Mouse (Mus musculus): Measurements from ENCODE around the gene Mapk14. TPM values are rescaled to one million over a fixed set of nuclear protein-coding genes. Genes with fewer than 3 reads are reported as not detected.

Mapk14 gene
- total RNA-seq (2012; rRNA removed) (27.1 and 27.6 TPM in 2 replicates), total RNA-seq (2014; rRNA removed) (21.0 and 22.6 TPM in 2 replicates), polyA plus RNA-seq (2012; ENCODE audit: insufficient read length, low read depth) (59.8 and 69.5 TPM in 2 replicates)

DNA sequence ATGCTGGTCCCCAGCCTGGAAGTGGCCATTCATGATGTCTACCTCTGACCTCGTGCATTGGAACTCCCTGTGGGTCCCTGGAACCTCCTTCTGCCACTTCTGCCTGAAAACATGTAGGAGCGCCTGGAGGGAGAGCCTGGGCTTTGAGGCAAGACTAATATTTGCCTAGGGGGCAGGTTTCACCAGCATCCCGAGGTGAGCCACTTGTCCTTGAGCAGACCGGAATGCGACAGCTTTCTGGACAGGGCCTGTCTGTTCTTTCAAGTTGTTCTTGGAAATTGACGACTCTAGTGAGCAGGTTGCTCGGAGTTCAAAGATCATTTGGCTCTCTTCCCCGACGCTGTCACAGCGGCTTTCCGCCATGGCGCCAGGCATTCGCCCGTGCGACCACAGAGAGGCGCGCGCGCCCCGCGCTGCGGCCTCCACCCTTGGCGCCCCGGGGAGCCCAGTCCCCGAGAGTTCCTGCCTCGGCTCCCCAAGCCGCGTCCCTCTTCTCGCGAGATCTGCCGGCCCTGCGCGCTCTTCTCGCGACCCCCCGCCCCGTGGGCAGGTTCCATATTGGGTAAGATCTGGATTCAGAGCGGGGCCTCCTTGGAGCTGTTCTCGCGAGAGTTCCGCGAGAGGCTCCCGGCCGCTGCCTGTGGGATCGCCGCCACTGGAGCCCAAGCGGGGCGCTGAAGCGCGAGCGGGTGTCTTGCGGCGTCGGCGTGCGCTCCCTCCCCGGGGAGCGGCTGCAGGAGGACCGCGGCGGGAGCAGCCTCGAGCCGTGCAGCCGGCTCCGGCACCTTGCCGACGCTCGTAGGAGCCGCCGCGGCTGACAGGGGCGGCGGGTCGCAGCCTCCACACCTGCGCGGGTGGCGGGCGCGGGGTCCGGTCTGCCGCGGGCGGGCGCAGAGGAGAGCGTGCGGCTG lies at the start of gene Mapk14:
Mapk14 (plus strand) TSS at position 554 of the 911 bp plus-strand sequence.
- H3K4me1 ChIP-seq (ENCODE audit: control insufficient read depth in 1 of 2, insufficient read depth in 2 of 2) = peaks cover 0 to 30% of the 10 kb centered on the region in 2 experiments; a peak in 2 of 4 replicates
- peak within 1 kb of the TSS; percentile 90 for H3K9ac ChIP-seq (ENCODE audit: insufficient read depth, low read depth)
- DNase-seq (ENCODE audit: extremely low read depth) = peak; percentile 99
- H3K27me3 ChIP-seq (replicated peaks) = no peaks in the 10 kb centered on the region
- dilution Hi-C loops (cut with MboI; ENCODE audit: extremely low pct_ligation_motif_present, extremely low pct_unique_long_range_greater_than_20kb, low sequenced_read_pairs) = no loop called here
- H3K79me2 ChIP-seq (replicated peaks; ENCODE audit: control insufficient read depth, extremely low read depth, insufficient read depth, poor library complexity, severe bottlenecking) = peaks cover 23% of the 10 kb centered on the region; the same call in 1 of the 2 replicates
- H3K4me3 ChIP-seq (replicated peaks in 1 of 3; ENCODE audit: low read depth in 2 of 3, low read length in 2 of 3, poor library complexity in 1 of 3) = peak within 1 kb of the TSS; percentile 86 to 100 (median 99)
- in situ Hi-C loops (cut with MboI; ENCODE audit: low pct_ligation_motif_present, low pct_unique_long_range_greater_than_20kb, low sequenced_read_pairs) = loop anchor here (10.0 kb wide), 1 partner anchor 204 kb away; no protein-coding TSS in a partner anchor
- peaks cover 0 to 20% of the 10 kb centered on the region in 2 experiments for H3K36me3 ChIP-seq (replicated peaks in 1 of 2; ENCODE audit: control insufficient read depth in 1 of 2, insufficient read depth in 1 of 2, low read length in 1 of 2)
- H3K4me2 ChIP-seq (ENCODE audit: insufficient read depth, low read depth, poor library complexity, severe bottlenecking) = peak within 1 kb of the TSS; percentile 70; the same call in 1 of the 2 replicates
- H3K9me3 ChIP-seq (replicated peaks; ENCODE audit: low read length) = no peaks in the 10 kb centered on the region
- H3K27ac ChIP-seq (ENCODE audit: insufficient read depth, low read depth) = peak within 1 kb of the TSS; percentile 12
- 0 out of 2 replicates have a peak, but pooled peaks have one; percentile 45 for TF ChIP-seq KAT2A (IDR thresholded peaks at IDR 0.05; ENCODE audit: insufficient replicate concordance, low read length)
- peak in 1 of 2 experiments; percentile 92; a peak in 2 of 4 replicates for TF ChIP-seq CTCF (conservative IDR thresholded peaks at IDR 0.05 in 1 of 2, IDR thresholded peaks at IDR 0.05 in 1 of 2; ENCODE audit: low read depth in 2 of 2, low read length in 2 of 2)
- TF ChIP-seq ELF1 (IDR thresholded peaks at IDR 0.05; ENCODE audit: low read depth, low read length) = peak; percentile 80
- no peak for TF ChIP-seq JUN (IDR thresholded peaks at IDR 0.05; ENCODE audit: insufficient read depth, low read depth, low read length)
- TF ChIP-seq ZC3H11A (IDR thresholded peaks at IDR 0.05; ENCODE audit: low read depth, low read length) = no peak
- no peak for TF ChIP-seq ZKSCAN1 (IDR thresholded peaks at IDR 0.05; ENCODE audit: borderline replicate concordance, low read depth, low read length)
- TF ChIP-seq PAX5 (IDR thresholded peaks at IDR 0.05; ENCODE audit: low read length) = no peak
- no peak for TF ChIP-seq UBTF (IDR thresholded peaks at IDR 0.05; ENCODE audit: low read depth, low read length)
- no peak for TF ChIP-seq MYC (IDR thresholded peaks at IDR 0.05; ENCODE audit: low read depth, low read length)
- TF ChIP-seq NELFE (IDR thresholded peaks at IDR 0.05; ENCODE audit: low read depth, low read length) = peak; percentile 81
- TF ChIP-seq MAX (IDR thresholded peaks at IDR 0.05; ENCODE audit: low read length) = peak; percentile 59; the same call in 1 of the 2 replicates
- peak; percentile 91 for TF ChIP-seq POLR2A (IDR thresholded peaks at IDR 0.05; ENCODE audit: low read depth, low read length)
- TF ChIP-seq HCFC1 (IDR thresholded peaks at IDR 0.05; ENCODE audit: low read depth, low read length) = peak; percentile 79
- no peak for TF ChIP-seq ETS1 (conservative IDR thresholded peaks at IDR 0.05; ENCODE audit: low read depth, low read length)
- TF ChIP-seq IRF4 (IDR thresholded peaks at IDR 0.05; ENCODE audit: low read depth, low read length) = 0 out of 2 replicates have a peak, but pooled peaks have one; percentile 35
- no peak for TF ChIP-seq GABPA (IDR thresholded peaks at IDR 0.05; ENCODE audit: insufficient replicate concordance, low read depth, low read length)
- TF ChIP-seq TCF12 (IDR thresholded peaks at IDR 0.05; ENCODE audit: low read depth, low read length) = peak; percentile 74
- TF ChIP-seq SMC3 (IDR thresholded peaks at IDR 0.05; ENCODE audit: low read depth, low read length) = peak; percentile 79
- TF ChIP-seq CHD1 (IDR thresholded peaks at IDR 0.05; ENCODE audit: low read depth, low read length) = no peak
- TF ChIP-seq USF2 (conservative IDR thresholded peaks at IDR 0.05; ENCODE audit: low read depth, low read length) = no peak; the same call in 1 of the 2 replicates
- peak; percentile 100 for TF ChIP-seq CHD2 (IDR thresholded peaks at IDR 0.05; ENCODE audit: low read length)
- TF ChIP-seq MAZ (IDR thresholded peaks at IDR 0.05; ENCODE audit: low read depth, low read length) = peak; percentile 97
- peak; percentile 74 for TF ChIP-seq MXI1 (IDR thresholded peaks at IDR 0.05; ENCODE audit: low read depth, low read length)
- peak; percentile 50 for TF ChIP-seq NRF1 (IDR thresholded peaks at IDR 0.05; ENCODE audit: low read depth, low read length)
- TF ChIP-seq EP300 (IDR thresholded peaks at IDR 0.05; ENCODE audit: low read length) = no peak
- TF ChIP-seq ZMIZ1 (IDR thresholded peaks at IDR 0.05; ENCODE audit: low read depth, low read length) = peak; percentile 57; the same call in 1 of the 2 replicates
- TF ChIP-seq MEF2A (IDR thresholded peaks at IDR 0.05; ENCODE audit: borderline replicate concordance, low read depth, low read length) = peak; percentile 70
- peak; percentile 18; the same call in 1 of the 2 replicates for TF ChIP-seq E2F4 (IDR thresholded peaks at IDR 0.05; ENCODE audit: insufficient replicate concordance, low read depth, low read length)
- no peak for TF ChIP-seq MAFK (IDR thresholded peaks at IDR 0.05; ENCODE audit: insufficient replicate concordance, low read length)
- peak; percentile 41 for TF ChIP-seq BHLHE40 (IDR thresholded peaks at IDR 0.05; ENCODE audit: low read depth, low read length)
- peak; percentile 96 for TF ChIP-seq RAD21 (IDR thresholded peaks at IDR 0.05; ENCODE audit: low read depth, low read length)
- TF ChIP-seq ZNF384 (IDR thresholded peaks at IDR 0.05; ENCODE audit: low read depth, low read length) = no peak
- TF ChIP-seq TBP (conservative IDR thresholded peaks at IDR 0.05; ENCODE audit: low read depth, low read length) = no peak
- TF ChIP-seq USF1 (IDR thresholded peaks at IDR 0.05; ENCODE audit: low read depth, low read length) = no peak
- peak; percentile 68; the same call in 1 of the 2 replicates for TF ChIP-seq POLR2AphosphoS2 (IDR thresholded peaks at IDR 0.05; ENCODE audit: low read depth, low read length)
- TF ChIP-seq JUND (conservative IDR thresholded peaks at IDR 0.05; ENCODE audit: low read depth, low read length) = no peak
- TF ChIP-seq RCOR1 (conservative IDR thresholded peaks at IDR 0.05; ENCODE audit: low read depth, low read length) = no peak

Data from CH12.LX (cell line).